Mouse (Mus musculus) C2C12 (cell line): Measurements from ENCODE around the gene Dand5.

Experiments used
- CEBPB ChIP-seq: IDR thresholded peaks from one replicate; pipeline ENCODE4 v1.6.1; 2011; ENCODE audit warnings: low read depth, mild to moderate bottlenecking, control low read depth, moderate library complexity
- CTCF ChIP-seq: IDR thresholded peaks from one replicate; pipeline ENCODE4 v1.5.1; 2011; ENCODE audit not compliant: control insufficient read depth, insufficient read depth, insufficient read length
- FOSL1 ChIP-seq: IDR thresholded peaks from one replicate; pipeline ENCODE4 v1.8.0; 2011; ENCODE audit warnings: mild to moderate bottlenecking, low read length; ENCODE audit not compliant: poor library complexity, insufficient read depth, severe bottlenecking
- MYOD1 ChIP-seq: IDR thresholded peaks from one replicate; pipeline ENCODE4 v1.6.1; 2011; ENCODE audit warnings: low read depth; ENCODE audit not compliant: control insufficient read depth, insufficient read length

DNA sequence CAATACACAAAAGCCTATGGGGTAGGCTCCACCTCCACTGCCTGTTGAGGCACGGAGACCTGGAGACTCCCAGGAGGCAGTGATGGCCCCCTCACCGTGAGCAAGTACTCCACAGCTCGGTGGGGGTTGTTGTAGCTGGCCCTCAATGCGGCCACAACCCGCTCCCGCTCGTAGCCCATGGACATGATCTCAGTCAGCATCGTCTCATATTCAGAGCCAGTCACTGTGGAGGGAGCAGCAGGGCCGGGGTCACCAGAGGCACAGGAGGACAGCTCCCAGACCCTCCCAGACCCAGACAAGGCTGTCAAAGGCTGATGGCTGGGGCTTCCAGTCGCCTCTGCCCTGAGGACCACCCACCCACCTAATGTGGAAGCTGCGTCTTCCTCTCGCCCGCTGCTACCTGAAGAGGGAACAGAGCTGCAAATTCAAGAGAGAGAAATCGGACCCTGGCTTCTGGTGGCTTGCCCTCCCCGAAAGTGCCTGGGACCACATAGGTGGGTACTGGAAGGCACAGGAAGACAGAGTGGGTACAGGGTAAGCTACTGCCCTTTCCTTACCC is 15.4 kb upstream of the Dand5 start:
- TF ChIP-seq CTCF (no peak), FOSL1 (no peak), MYOD1 (no peak), CEBPB (no peak)
